Mouse (Mus musculus): Measurements from ENCODE around the gene 4930415O20Rik. TPM values are rescaled to one million over a fixed set of nuclear protein-coding genes. Genes with fewer than 3 reads are reported as not detected.

Gene 4930415O20Rik
- polyA plus RNA-seq, 1 experiment from 2014 or later = not detected

GRCm38 (mm10) chr15:98606051-98606536 is 35.3 kb downstream of the 4930415O20Rik start:
- Histone ChIP-seq H3K4me3 (ENCODE audit: low read depth, low read length) (no peak overlapping the region), H3K4me1 (ENCODE audit: control insufficient read depth, insufficient read depth, low read length) (peaks cover 37% of the 10 kb centered on the region), H3K36me3 (ENCODE audit: control insufficient read depth, insufficient read depth, low read length) (peaks cover 22% of the 10 kb centered on the region), H3K9ac (ENCODE audit: low read depth, low read length) (no peak overlapping the region), H3K27ac (replicated peaks; ENCODE audit: low read depth, low read length) (no peak overlapping the region), H3K9me3 (ENCODE audit: control insufficient read depth, low read length) (no peaks in the 10 kb centered on the region), H3K4me2 (ENCODE audit: low read depth, low read length) (no peak overlapping the region), H3K27me3 (replicated peaks; ENCODE audit: control insufficient read depth, insufficient read depth, low read length) (no peaks in the 10 kb centered on the region)
- no peak for DNase-seq (ENCODE audit: low spot score)
- no peak for ATAC-seq (ENCODE audit: low read depth)
- 92% methylated on average over 12 of the region's 12 CpGs for WGBS

DNA sequence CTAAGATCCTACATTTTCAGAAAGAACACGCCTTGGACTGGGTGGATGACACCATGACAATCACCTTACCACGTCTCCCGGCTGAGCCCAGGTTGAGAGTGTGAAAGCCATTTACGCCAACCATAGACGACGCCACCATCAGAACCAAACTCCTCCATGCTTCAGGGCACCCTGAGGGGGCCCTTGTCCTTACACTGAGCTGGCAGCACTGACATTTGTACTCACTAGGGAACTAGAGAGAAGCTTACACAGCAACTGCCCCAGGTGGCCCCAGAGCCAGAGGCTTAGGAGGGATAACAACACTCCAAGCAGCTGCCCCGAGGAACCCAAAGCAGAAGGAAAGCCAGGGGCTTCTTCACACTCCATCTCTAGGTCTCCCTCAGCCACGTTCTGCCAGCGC is 35.9 kb downstream of the 4930415O20Rik start:
- peak overlapping the region; percentile 87; the same call in 1 of the 2 replicates for H3K4me2 ChIP-seq (ENCODE audit: low read depth, low read length)
- H3K27me3 ChIP-seq (replicated peaks; ENCODE audit: control insufficient read depth, insufficient read depth, low read length) = no peaks in the 10 kb centered on the region
- H3K36me3 ChIP-seq (ENCODE audit: control insufficient read depth, insufficient read depth, low read length) = peaks cover 16% of the 10 kb centered on the region
- no peak overlapping the region for H3K27ac ChIP-seq (replicated peaks; ENCODE audit: low read depth, low read length)
- H3K9ac ChIP-seq (ENCODE audit: low read depth, low read length) = peak overlapping the region; percentile 34; the same call in 1 of the 2 replicates
- 66% methylated on average over 9 of the region's 9 CpGs for WGBS
- no peaks in the 10 kb centered on the region for H3K9me3 ChIP-seq (ENCODE audit: control insufficient read depth, low read length)
- DNase-seq (ENCODE audit: low spot score) (no peak), ATAC-seq (ENCODE audit: low read depth) (no peak)
- H3K4me3 ChIP-seq (ENCODE audit: low read depth, low read length) = no peak overlapping the region
- peaks cover 37% of the 10 kb centered on the region for H3K4me1 ChIP-seq (ENCODE audit: control insufficient read depth, insufficient read depth, low read length)

DNA sequence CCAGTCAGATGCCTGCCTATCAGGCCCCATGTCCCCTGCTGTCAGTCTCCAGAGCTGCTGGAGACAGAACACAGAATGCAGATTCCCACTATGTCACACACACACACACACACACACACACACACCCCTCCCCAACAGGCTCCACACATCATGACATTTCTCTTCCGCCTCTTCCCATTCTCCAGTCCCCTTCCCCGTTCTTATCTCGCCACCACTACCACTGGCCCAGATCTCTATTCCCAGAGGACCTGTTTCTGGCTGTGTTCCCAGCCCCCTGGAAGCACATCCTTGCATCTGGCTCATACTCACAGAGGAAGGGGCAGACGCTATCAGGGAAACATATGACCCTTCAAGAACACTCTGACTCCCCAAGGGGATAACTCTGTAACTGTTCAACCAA is 36.8 kb downstream of the 4930415O20Rik start:
- 28% methylated on average over 4 of the region's 4 CpGs for WGBS
- Histone ChIP-seq H3K27ac (replicated peaks; ENCODE audit: low read depth, low read length) (no peak overlapping the region), H3K4me2 (ENCODE audit: low read depth, low read length) (peak overlapping the region; percentile 87), H3K4me3 (ENCODE audit: low read depth, low read length) (peak overlapping the region; percentile 82), H3K9ac (ENCODE audit: low read depth, low read length) (peak overlapping the region; percentile 91), H3K4me1 (ENCODE audit: control insufficient read depth, insufficient read depth, low read length) (peaks cover 28% of the 10 kb centered on the region), H3K9me3 (ENCODE audit: control insufficient read depth, low read length) (no peaks in the 10 kb centered on the region), H3K27me3 (replicated peaks; ENCODE audit: control insufficient read depth, insufficient read depth, low read length) (no peaks in the 10 kb centered on the region), H3K36me3 (ENCODE audit: control insufficient read depth, insufficient read depth, low read length) (peaks cover 16% of the 10 kb centered on the region)
- peak; percentile 57 for DNase-seq (ENCODE audit: low spot score)
- no peak for ATAC-seq (ENCODE audit: low read depth)

DNA sequence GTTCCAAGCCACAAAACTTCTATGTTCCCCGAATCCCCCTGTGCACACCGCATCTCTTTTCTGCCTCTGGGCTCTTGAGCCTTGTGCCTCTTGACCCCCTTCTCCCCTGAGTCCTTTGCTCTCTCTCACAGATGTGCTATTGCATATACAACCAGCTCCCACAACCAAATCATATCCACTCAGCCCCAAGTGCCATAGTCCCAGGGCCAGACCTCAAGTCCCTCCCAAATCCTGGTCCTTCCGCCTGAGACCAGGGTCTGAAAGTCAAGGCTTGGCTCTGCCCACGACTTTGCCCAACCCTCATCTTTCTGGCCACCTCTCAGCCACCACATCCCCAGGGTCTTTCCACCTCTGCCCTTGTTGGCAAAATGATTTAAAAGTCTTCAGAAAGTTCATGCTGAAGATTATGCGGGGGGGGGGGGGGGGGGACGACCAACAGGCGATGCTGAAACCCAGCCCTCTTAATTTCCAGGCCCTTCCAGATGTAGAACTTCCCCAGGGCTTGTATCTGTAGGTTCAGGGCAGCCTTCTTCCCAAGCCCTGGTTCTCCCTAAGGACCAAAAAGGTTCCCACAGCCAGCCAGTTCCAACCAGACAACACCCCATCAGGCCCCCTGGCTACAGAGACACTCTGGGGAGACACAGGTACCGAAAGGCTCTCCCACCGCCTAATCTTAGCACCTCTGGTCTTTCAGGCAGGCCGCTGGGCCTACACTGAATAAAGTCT is 37.4 kb downstream of the 4930415O20Rik start:
- Histone ChIP-seq H3K9me3 (ENCODE audit: control insufficient read depth, low read length) (no peaks in the 10 kb centered on the region), H3K4me3 (ENCODE audit: low read depth, low read length) (peak overlapping the region; percentile 82), H3K4me1 (ENCODE audit: control insufficient read depth, insufficient read depth, low read length) (peaks cover 22% of the 10 kb centered on the region), H3K4me2 (ENCODE audit: low read depth, low read length) (peak overlapping the region; percentile 87), H3K27ac (replicated peaks; ENCODE audit: low read depth, low read length) (peak overlapping the region; percentile 89; the same call in 1 of the 2 replicates), H3K9ac (ENCODE audit: low read depth, low read length) (peak overlapping the region; percentile 91), H3K36me3 (ENCODE audit: control insufficient read depth, insufficient read depth, low read length) (peaks cover 16% of the 10 kb centered on the region), H3K27me3 (replicated peaks; ENCODE audit: control insufficient read depth, insufficient read depth, low read length) (no peaks in the 10 kb centered on the region)
- DNase-seq (ENCODE audit: low spot score) = no peak
- no peak for ATAC-seq (ENCODE audit: low read depth)
- 11% methylated on average over 7 of the region's 10 CpGs for WGBS

DNA sequence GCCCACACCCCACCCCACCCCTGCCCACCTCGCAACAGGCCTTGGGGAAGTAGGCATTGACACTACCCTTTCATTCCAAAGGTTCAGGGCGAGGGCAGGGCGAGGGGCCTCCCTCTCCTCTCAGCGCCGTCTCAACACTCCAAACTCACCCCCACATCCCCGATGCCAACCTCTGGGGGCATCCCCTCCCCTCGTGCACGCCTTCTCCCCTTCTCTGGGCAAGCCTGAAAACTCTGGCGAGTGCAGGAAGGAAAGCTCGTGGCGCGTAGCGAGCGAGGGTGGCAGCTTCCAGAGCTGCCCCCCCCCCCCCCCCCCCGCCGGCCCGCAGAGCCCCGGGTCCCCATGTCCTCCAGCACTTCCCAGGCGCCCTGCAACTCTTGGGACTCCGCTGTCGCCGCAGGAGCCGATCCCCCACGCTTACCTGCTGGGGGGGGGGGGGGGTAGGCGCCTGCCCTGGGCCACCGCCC is 38.0 kb downstream of the 4930415O20Rik start:
- Histone ChIP-seq H3K27me3 (replicated peaks; ENCODE audit: control insufficient read depth, insufficient read depth, low read length) (no peaks in the 10 kb centered on the region), H3K27ac (replicated peaks; ENCODE audit: low read depth, low read length) (peak overlapping the region; percentile 89), H3K4me3 (ENCODE audit: low read depth, low read length) (peak overlapping the region; percentile 82), H3K9ac (ENCODE audit: low read depth, low read length) (peak overlapping the region; percentile 91), H3K36me3 (ENCODE audit: control insufficient read depth, insufficient read depth, low read length) (peaks cover 10% of the 10 kb centered on the region), H3K9me3 (ENCODE audit: control insufficient read depth, low read length) (no peaks in the 10 kb centered on the region), H3K4me1 (ENCODE audit: control insufficient read depth, insufficient read depth, low read length) (peaks cover 19% of the 10 kb centered on the region), H3K4me2 (ENCODE audit: low read depth, low read length) (peak overlapping the region; percentile 87)
- DNase-seq (ENCODE audit: low spot score) = no peak
- WGBS = 0% methylated on average over 4 of the region's 26 CpGs
- ATAC-seq (ENCODE audit: low read depth) = peak; percentile 19

DNA sequence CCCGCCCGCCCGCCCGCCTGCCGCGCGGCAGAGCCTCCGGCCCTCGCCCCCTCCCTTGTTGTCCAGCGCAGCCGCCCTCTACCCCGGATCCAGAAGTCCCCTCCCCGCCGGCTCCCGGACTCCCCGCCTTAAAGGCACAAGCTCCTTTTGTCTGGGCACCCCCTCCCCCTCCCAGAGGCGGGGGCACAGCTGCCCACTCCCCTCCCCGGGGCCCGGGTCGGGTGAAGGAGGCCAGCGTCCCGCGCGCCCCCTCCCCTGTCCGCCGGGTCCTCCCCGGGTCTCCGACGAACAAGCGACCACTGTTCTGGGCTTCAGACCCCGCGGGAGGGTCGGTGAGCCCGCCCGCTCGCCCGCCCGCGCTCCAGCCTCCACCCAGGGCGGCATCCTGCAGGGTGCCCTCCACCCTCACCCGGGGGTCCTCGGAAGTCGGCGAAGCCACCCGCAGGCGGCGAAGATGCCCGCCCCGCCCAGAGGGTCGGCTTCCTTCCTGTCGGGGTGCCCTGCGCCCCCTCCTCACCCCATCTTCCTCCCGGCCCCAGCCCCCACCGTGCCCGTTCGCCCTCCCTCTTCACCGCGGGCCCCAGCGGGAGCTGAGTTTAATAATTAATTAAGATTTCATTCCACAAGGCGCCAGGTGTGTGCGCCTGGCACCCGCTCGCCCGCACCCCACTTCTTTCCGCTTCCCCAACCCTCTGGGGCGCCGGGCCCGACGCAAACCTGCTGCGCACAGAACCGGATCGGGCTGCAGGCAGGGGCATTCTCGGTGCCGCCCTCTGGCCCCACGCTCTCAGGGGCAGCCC is 38.7 kb downstream of the 4930415O20Rik start, which contains the start of gene Adcy6:
TSS of gene Adcy6 (minus strand) at position 746 of the 800 bp plus-strand sequence.
- Histone ChIP-seq H3K9me3 (ENCODE audit: control insufficient read depth, low read length) (no peaks in the 10 kb centered on the region), H3K4me2 (ENCODE audit: low read depth, low read length) (peak within 1 kb of the TSS; percentile 87), H3K4me1 (ENCODE audit: control insufficient read depth, insufficient read depth, low read length) (peaks cover 21% of the 10 kb centered on the region), H3K27me3 (replicated peaks; ENCODE audit: control insufficient read depth, insufficient read depth, low read length) (no peaks in the 10 kb centered on the region), H3K9ac (ENCODE audit: low read depth, low read length) (peak within 1 kb of the TSS; percentile 91), H3K27ac (replicated peaks; ENCODE audit: low read depth, low read length) (peak within 1 kb of the TSS; percentile 89), H3K36me3 (ENCODE audit: control insufficient read depth, insufficient read depth, low read length) (peaks cover 3% of the 10 kb centered on the region; the same call in 1 of the 2 replicates), H3K4me3 (ENCODE audit: low read depth, low read length) (peak within 1 kb of the TSS; percentile 82)
- DNase-seq (ENCODE audit: low spot score) (peak; percentile 95), ATAC-seq (ENCODE audit: low read depth) (peak; percentile 89)
- WGBS = 0% methylated on average over 23 of the region's 75 CpGs

DNA sequence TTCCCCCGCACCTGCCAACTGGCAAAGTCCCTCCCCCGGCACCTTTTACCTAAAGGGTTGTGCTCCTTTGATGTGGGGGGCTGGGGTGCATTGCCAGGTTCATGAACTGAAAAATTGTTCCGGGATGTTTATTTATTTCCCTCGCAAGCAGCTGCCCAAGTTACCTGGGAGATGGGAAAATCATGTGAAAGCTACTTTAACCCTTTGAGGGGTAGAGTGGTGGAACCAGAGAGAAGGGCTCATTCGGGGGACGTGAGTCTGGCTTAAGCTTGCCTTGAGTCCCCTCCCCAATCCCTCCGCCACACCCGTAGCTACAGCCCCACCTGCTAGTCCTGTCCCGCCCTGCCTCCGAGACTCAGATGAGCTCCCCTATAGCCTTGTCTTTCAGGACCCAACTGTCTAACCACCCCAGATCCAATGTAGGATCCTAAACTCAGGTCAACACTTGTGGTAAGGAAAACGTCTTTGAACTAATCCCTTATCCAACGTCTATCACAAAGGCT is 39.4 kb downstream of the 4930415O20Rik start:
- Histone ChIP-seq H3K36me3 (ENCODE audit: control insufficient read depth, insufficient read depth, low read length) (no peaks in the 10 kb centered on the region), H3K4me1 (ENCODE audit: control insufficient read depth, insufficient read depth, low read length) (peaks cover 25% of the 10 kb centered on the region), H3K9ac (ENCODE audit: low read depth, low read length) (peak overlapping the region; percentile 91), H3K9me3 (ENCODE audit: control insufficient read depth, low read length) (no peaks in the 10 kb centered on the region), H3K4me2 (ENCODE audit: low read depth, low read length) (peak overlapping the region; percentile 87), H3K27ac (replicated peaks; ENCODE audit: low read depth, low read length) (peak overlapping the region; percentile 89), H3K4me3 (ENCODE audit: low read depth, low read length) (peak overlapping the region; percentile 82), H3K27me3 (replicated peaks; ENCODE audit: control insufficient read depth, insufficient read depth, low read length) (no peaks in the 10 kb centered on the region)
- 5% methylated on average over 12 of the region's 12 CpGs for WGBS
- DNase-seq (ENCODE audit: low spot score) (peak; percentile 49), ATAC-seq (ENCODE audit: low read depth) (no peak)

DNA sequence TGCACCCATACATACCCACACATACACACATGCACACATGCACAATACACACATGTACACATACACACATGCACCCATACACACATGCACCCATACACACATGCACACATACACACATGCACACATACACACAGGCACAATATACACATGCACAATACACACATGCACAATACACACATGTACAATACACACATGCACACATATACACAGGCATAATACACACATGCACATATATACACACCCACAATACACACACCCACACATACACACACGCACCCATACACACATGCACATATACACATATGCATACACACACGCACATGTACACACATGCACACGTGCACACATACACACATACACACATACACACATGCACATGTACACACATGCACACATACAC is 41.4 kb downstream of the 4930415O20Rik start:
- 94% methylated on average over 3 of the region's 3 CpGs for WGBS

More for the DNA sequence above, 41.4 kb downstream of the 4930415O20Rik start:
- Histone ChIP-seq H3K4me1 (ENCODE audit: control insufficient read depth, insufficient read depth, low read length) (peaks cover 21% of the 10 kb centered on the region), H3K9ac (ENCODE audit: low read depth, low read length) (no peak overlapping the region), H3K9me3 (ENCODE audit: control insufficient read depth, low read length) (no peaks in the 10 kb centered on the region), H3K27ac (replicated peaks; ENCODE audit: low read depth, low read length) (no peak overlapping the region), H3K4me3 (ENCODE audit: low read depth, low read length) (no peak overlapping the region), H3K27me3 (replicated peaks; ENCODE audit: control insufficient read depth, insufficient read depth, low read length) (no peaks in the 10 kb centered on the region), H3K4me2 (ENCODE audit: low read depth, low read length) (no peak overlapping the region), H3K36me3 (ENCODE audit: control insufficient read depth, insufficient read depth, low read length) (no peaks in the 10 kb centered on the region)
- DNase-seq (ENCODE audit: low spot score) (no peak), ATAC-seq (ENCODE audit: low read depth) (no peak)

Measured in embryonic facial prominence, embryonic 14.5 days (tissue).